Mouse (Mus musculus) olfactory bulb, adult 2 months (tissue): ENCODE data around the gene Siva1. TPM values are rescaled to one million over a fixed set of nuclear protein-coding genes. Genes with fewer than 3 reads are reported as not detected.
A peak's percentile ranks its signal among the peaks of the same experiment; 100 is the strongest.

Source experiments
- H3K27ac ChIP-seq: fragments of 200-500 bp; 2 replicates; pipeline ENCODE4 v1.5.1; 2012; ENCODE audit warnings: low read depth, low read length; ENCODE audit not compliant: insufficient read depth
- H3K4me1 ChIP-seq: fragments of 200-500 bp; 2 replicates; pipeline ENCODE4 v1.6.1; 2012; ENCODE audit warnings: low read length; ENCODE audit not compliant: control insufficient read depth, insufficient read depth
- H3K4me3 ChIP-seq: fragments of 200-500 bp; 2 replicates; pipeline ENCODE4 v1.5.1; 2012; ENCODE audit warnings: mild to moderate bottlenecking, low read depth, low read length, moderate library complexity; ENCODE audit not compliant: insufficient read depth
- CTCF ChIP-seq: fragments of 200-500 bp; IDR thresholded peaks from 2 replicates; pipeline ENCODE4 v1.5.1; 2012; ENCODE audit warnings: low read depth, mild to moderate bottlenecking, low read length, moderate library complexity; ENCODE audit not compliant: insufficient read depth
- POLR2A ChIP-seq: fragments of 200-500 bp; IDR thresholded peaks from 2 replicates; pipeline ENCODE4 v1.6.1; 2012; ENCODE audit warnings: mild to moderate bottlenecking, low read depth, low read length, moderate library complexity; ENCODE audit not compliant: insufficient read depth
- WGBS: fragments of 180-500 bp; shearing (Covaris S2); methylation state at CpG from one replicate; pipeline ENCODE4 v1.1.7; 2018; 5-methylcytosine and 5-hydroxymethylcytosine counted together
- polyA plus RNA-seq: library from polyadenylated mRNA; stranded (reverse); fragments of >200 nt; gene quantifications from 2 replicates; pipeline ENCODE4 v1.2.4, GENCODE M21; 2012; ENCODE audit warnings: low replicate concordance; ENCODE audit not compliant: missing spikeins, insufficient read depth, insufficient read length

Gene Siva1
- not detected in 2 replicates for polyA plus RNA-seq

DNA sequence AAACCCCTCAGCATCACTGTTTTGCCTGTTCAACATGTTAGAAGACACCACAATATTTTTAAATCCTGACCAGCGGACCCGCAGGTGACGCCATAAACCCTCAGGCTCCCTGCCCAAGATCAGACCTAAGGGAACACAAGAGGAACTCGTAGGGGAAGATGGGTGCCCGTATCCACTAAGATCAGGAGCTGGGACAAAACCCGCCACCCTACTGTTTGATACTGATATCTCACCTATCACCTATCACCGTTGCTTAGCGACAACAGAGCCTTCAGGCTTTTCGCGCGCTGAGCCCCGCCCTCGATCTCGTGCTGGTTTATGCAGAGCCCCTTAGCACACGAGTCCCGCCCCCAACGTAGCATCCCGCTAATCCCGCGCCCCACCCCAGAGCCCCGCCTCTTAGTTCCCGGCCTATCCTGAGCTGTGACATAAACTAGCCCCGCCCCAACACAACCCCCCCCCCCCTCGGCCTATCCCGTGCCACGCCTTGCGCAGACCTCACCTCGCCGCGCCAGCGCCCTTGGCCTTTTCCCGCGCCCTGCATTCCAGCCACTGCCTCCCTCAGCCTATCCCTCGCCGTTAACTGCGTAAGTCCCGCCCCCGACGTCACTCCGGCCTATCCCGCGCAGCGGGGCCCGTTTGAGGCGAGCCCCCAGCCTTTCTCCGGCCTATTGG lies at the start of gene Siva1:
TSS of gene Siva1 (plus strand) at position 500 of the 675 bp plus-strand sequence.
- under 1% methylated on average over 45 of the region's 46 CpGs for WGBS

DNA sequence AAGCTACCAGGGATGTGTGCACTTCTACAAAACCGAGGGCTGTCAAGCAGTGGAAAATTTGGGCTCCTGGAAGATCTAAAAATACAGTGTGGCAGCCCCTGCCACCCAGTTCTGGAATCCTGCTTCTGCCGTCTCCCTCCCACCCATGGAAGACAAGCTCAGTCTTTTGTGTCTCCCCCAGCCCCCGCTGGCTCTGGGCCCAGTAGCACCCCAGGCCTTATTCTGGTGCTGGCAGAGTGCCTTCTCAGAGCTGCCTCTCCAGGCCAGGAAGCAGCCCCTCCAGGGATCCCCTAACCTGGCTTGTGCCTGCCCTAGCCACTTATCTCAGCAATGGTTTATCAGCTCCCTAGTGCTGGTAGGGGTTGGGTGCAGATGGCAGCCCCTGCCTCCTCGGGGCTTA lies 49.5 kb upstream of the Siva1 start:
- no peak for TF ChIP-seq POLR2A
- no peak for TF ChIP-seq CTCF
- no peak overlapping the region for H3K4me3 ChIP-seq
- peak overlapping the region; percentile 73 for H3K27ac ChIP-seq
- whole genome bisulfite sequencing: 11% methylated on average over 4 of the region's 4 CpGs
- peaks cover 88% of the 10 kb centered on the region for H3K4me1 ChIP-seq

More for the DNA sequence above, at the start of gene Siva1:
- Histone ChIP-seq H3K4me1 (peaks cover 35% of the 10 kb centered on the region), H3K4me3 (peak within 1 kb of the TSS; percentile 82), H3K27ac (peak within 1 kb of the TSS; percentile 29; the same call in 1 of the 2 replicates)
- no peak for TF ChIP-seq POLR2A
- TF ChIP-seq CTCF: no peak

DNA sequence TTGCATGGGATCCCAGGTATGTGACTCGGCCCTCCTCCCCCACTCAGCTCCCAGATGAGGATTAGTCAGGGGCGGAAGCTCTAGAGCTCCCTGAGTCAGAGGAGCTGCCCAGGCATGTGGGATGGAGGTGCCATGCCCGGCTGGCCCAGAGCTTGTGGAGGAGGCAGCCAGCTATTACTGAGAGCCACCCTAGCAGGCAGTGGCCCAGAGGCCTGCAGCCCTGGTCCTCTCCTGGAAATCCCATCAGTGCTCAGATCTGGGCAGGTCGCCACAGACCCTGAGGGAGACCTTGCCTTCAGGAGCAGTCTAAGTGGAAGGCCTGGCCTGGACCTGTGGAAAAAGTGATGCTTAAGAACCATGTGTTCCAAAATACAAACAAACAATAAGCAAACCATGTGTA lies 48.9 kb upstream of the Siva1 start:
- no peak for TF ChIP-seq CTCF
- TF ChIP-seq POLR2A: no peak; the same call in 1 of the 2 replicates
- Histone ChIP-seq H3K4me1 (peaks cover 89% of the 10 kb centered on the region), H3K27ac (peak overlapping the region; percentile 73), H3K4me3 (no peak overlapping the region)
- 38% methylated on average over 4 of the region's 4 CpGs for WGBS

DNA sequence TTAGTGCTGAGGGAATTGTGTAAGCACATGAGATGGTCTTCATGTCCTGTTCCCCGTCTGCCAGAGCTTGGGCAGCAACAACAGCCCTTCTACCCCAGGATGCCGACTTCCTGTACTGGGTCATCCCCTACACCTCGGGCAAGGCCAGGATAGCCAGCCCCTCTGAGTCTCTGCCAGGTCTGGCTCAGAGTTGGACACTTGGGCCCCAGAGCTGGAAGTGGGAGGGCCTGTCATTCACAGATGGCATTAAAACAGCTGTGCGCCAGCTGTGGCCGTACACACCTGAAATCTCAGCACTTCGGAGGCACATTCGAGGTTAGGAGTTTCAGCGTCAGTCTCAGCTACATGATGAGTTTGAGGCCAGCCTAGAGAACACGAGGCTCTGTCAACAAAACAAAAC lies 48.0 kb upstream of the Siva1 start:
- H3K4me1 ChIP-seq: peaks cover 83% of the 10 kb centered on the region
- peak overlapping the region; percentile 9; the same call in 1 of the 2 replicates for H3K27ac ChIP-seq
- WGBS: 64% methylated on average over 9 of the region's 9 CpGs
- TF ChIP-seq CTCF (no peak), POLR2A (no peak)
- no peak overlapping the region for H3K4me3 ChIP-seq

DNA sequence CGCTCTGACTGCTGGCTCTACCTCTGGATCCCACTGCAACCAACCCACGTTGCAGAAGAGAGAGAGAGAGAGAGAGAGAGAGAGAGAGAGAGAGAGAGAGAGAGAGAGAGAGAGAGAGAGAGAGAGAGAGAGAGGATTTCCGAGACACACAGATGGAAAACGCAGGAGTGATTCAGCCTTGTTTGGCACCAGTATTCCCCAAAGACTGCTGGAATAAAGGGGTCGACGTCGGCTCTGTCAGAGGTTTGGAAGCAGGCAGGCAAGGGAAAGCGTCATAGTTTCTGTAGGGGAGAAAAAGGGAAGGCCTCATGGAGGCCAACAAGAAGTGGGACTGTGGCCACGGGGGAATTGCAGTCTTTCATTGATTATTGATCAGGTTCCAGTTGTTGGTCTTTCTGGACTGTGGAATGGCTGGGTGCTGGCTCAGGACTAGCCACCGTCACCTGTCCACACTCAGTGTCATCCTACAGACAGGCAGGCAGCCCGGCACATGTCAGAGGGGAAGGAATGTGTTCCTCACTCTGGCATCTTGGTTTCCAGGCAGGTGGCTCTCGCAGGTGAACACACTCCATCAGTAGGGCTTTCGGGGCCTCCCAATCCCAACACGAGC lies 47.5 kb upstream of the Siva1 start:
- no peak for TF ChIP-seq POLR2A
- no peak for TF ChIP-seq CTCF
- Histone ChIP-seq H3K4me1 (peaks cover 78% of the 10 kb centered on the region), H3K4me3 (no peak overlapping the region), H3K27ac (peak overlapping the region; percentile 9)
- 46% methylated on average over 14 of the region's 14 CpGs for WGBS

DNA sequence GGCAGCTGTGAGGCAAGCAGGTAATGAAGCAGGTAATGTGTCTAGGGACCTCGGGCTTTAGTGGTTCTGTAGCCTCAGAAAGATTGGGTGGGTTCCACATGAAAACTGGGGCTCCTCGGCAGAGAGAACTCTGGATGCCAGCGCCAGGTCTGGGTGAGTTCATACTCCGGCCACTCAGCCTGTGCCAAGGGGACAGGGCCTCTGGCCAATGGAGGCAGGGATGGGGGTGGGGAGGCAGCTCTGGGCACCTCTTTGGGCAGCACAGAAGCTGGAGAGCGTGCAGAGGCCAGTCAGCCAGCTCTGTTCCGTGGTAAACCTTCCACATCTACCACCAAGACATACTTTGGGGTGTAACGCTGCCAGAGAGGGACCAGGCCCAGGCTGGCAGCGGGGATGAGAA lies 46.9 kb upstream of the Siva1 start:
- WGBS: 76% methylated on average over 8 of the region's 8 CpGs
- TF ChIP-seq POLR2A (no peak), CTCF (no peak)
- peak overlapping the region; percentile 9; the same call in 1 of the 2 replicates for H3K27ac ChIP-seq
- no peak overlapping the region for H3K4me3 ChIP-seq
- peaks cover 71% of the 10 kb centered on the region for H3K4me1 ChIP-seq

DNA sequence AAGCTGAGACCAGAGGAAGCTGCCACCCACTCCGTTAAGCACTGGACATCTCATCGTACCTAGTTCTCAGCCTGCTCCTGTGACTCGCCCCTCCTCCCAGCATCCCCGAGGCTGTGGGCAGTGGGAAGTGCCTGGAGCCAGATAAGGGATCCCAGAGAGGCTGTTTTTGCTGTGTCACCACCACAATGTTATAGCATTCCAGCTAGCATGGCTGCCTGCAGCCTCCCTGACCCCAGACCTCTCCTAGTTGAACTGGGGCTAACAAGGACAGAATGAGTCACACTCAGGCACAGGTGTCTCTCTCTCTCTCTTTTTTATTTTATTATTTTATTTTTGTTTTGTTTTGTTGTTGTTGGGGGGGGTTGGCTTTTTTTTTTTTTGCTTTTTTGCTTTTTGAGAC lies 45.3 kb upstream of the Siva1 start:
- Histone ChIP-seq H3K4me1 (peaks cover 60% of the 10 kb centered on the region), H3K4me3 (no peak overlapping the region), H3K27ac (no peak overlapping the region)
- TF ChIP-seq POLR2A (no peak), CTCF (no peak)
- 62% methylated on average over 4 of the region's 4 CpGs for WGBS

DNA sequence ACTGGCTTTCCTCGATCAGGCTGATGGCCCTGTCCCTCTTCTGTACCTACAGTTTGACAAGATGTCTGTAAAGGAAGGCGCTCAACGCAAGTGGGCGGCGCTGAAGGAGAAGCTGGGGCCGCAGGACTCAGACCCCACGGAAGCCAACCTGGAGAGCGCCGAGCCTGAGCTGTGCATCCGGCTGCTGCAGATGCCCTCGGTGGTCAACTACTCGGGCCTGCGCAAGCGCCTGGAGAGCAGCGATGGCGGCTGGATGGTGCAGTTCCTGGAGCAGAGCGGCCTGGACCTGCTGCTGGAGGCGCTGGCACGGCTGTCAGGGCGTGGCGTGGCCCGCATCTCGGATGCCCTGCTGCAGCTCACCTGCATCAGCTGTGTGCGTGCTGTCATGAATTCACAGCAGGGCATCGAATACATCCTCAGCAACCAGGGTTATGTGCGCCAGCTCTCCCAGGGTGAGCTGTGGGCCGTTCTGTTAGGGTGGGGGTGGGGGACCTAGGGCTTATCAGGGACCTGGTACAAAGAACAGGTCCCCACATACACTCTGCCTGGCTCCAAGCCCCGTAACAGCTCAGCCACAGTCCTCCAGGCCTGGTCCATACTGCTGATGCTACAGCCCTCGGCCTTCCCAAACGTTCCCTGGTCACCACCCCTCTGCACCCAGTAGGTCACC lies 44.4 kb upstream of the Siva1 start:
- no peak overlapping the region for H3K27ac ChIP-seq
- H3K4me3 ChIP-seq: no peak overlapping the region
- WGBS: 90% methylated on average over 30 of the region's 30 CpGs
- peaks cover 58% of the 10 kb centered on the region for H3K4me1 ChIP-seq
- TF ChIP-seq CTCF: no peak
- no peak for TF ChIP-seq POLR2A

- no peak overlapping the region for H3K4me3 ChIP-seq
- H3K4me1 ChIP-seq: peaks cover 35% of the 10 kb centered on the region
- 80% methylated on average over 5 of the region's 5 CpGs for WGBS
- TF ChIP-seq POLR2A (no peak), CTCF (no peak)
- H3K27ac ChIP-seq: no peak overlapping the region
These were observed 40.5 kb upstream of the Siva1 start for GRCm38 (mm10) chr12:112604022-112604421.
